In the genomic region with DNA sequence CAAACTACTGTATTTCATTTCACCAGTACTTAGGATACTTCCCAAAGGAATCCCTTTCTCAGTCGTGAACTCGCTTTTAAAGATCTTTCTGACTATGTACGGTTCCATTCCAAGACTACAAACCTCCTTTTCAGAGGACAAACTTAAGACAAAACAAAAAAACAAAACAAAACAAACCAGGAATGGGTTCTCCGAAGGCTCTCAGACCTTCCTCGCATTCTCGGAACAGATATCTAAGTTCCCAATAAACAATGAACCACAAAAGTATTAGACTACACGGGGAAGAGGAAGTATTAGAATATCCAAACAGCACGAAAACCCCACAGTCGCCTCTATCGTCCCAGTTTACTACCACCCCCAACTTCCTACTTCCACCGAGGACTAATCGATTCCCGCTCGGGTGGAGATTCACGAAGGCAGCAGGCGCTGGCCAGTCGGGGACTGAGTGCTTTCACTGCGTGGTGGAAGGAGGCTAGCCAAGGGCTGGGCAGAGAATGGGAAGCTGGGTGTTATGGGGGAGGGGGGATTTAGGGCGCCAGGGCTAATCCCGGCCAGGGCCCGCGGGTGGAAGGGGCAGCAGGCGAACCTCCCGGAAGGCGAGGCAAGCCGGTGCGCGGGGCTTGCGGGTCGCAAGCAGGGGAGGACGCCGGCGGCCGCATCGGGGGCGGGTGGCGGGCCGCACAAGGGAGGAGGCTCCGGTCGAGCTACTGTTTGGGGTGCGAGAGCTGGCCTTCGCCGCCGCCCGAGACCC, we compare ENCODE assay signal across 8 mouse cellular contexts. TPM values are rescaled to one million over a fixed set of nuclear protein-coding genes. Genes with fewer than 3 reads are reported as not detected.
DNase-seq lines count a peak whose midpoint lies in the region; ATAC-seq and TF ChIP-seq lines count a peak whose summit lies in the region.

No protein-coding gene starts in this region.

- H3K27me3 ChIP-seq in intestine, embryonic 14.5 days (replicated peaks; ENCODE audit: control insufficient read depth, insufficient read depth, low read length), result no peaks in the 10 kb centered on the region
- H3K27me3 ChIP-seq in liver, embryonic 14.5 days (ENCODE audit: control insufficient read depth, insufficient read depth, low read length), result no peaks in the 10 kb centered on the region
- no peaks in the 10 kb centered on the region for H3K27me3 ChIP-seq in myocyte (ENCODE audit: control insufficient read depth, insufficient read depth, insufficient read length)

- no peak for TF ChIP-seq POLR2A in myocyte (IDR thresholded peaks at IDR 0.05; ENCODE audit: insufficient read length, low read depth)

- H3K9me3 ChIP-seq in intestine, embryonic 14.5 days (ENCODE audit: control insufficient read depth, low read length), result no peaks in the 10 kb centered on the region
- H3K9me3 ChIP-seq in liver, embryonic 14.5 days (ENCODE audit: control insufficient read depth, low read length), result no peaks in the 10 kb centered on the region

- 2% methylated on average over 45 of the region's 45 CpGs for WGBS in intestine, embryonic 14.5 days
- 1% methylated on average over 44 of the region's 45 CpGs for WGBS in liver, embryonic 14.5 days (ENCODE audit: insufficient replicate concordance)

- TF ChIP-seq EP300 in liver, embryonic 14.5 days (IDR thresholded peaks at IDR 0.05; ENCODE audit: low read depth), result no peak

- TF ChIP-seq CTCF in liver, embryonic 14.5 days (IDR thresholded peaks at IDR 0.05; ENCODE audit: low read depth), result no peak

- peak; percentile 14 to 29 for DNase-seq in left cerebral cortex, adult 18-20 months (ENCODE audit: low spot score in 2 of 2)
- no peak for DNase-seq in left cerebral cortex, adult 11 months (ENCODE audit: low spot score)
- DNase-seq in c-Kit-negative CD71-positive TER-119-positive erythroid progenitor cells, embryonic 14.5 days (ENCODE audit: low read depth, low spot score), result peak; percentile 33
- DNase-seq in gastrocnemius, adult 8-10 months (ENCODE audit: low spot score in 2 of 2), result peak; percentile 17 to 25
- no peak for DNase-seq in intestine, embryonic 14.5 days (ENCODE audit: low spot score)
- DNase-seq in liver, embryonic 14.5 days (ENCODE audit: low read depth in 3 of 3, low spot score in 3 of 3), result peak; percentile 16 to 30 (median 29)
- peak; percentile 29 for DNase-seq in yolk sac, embryonic 10.5 days (ENCODE audit: low spot score)

- peak overlapping the region; percentile 87 for H3K4me2 ChIP-seq in intestine, embryonic 14.5 days (ENCODE audit: low read length)
- H3K4me2 ChIP-seq in liver, embryonic 14.5 days (ENCODE audit: low read depth), result peak overlapping the region; percentile 100
- peak overlapping the region; percentile 81 for H3K4me2 ChIP-seq in myocyte (ENCODE audit: low read depth)

- ATAC-seq in intestine, embryonic 14.5 days (replicated peaks; ENCODE audit: low FRiP score, low TSS enrichment, low read depth), result no peak
- peak; percentile 29 for ATAC-seq in liver, embryonic 14.5 days (ENCODE audit: insufficient read depth)

- peak overlapping the region; percentile 88 for H3K27ac ChIP-seq in intestine, embryonic 14.5 days (ENCODE audit: low read depth)
- H3K27ac ChIP-seq in liver, embryonic 14.5 days, result peak overlapping the region; percentile 53

- peak overlapping the region; percentile 31 for H3ac ChIP-seq in myocyte (ENCODE audit: control insufficient read depth, insufficient read length)

- H3K4me3 ChIP-seq in intestine, embryonic 14.5 days (ENCODE audit: low read depth, low read length), result peak overlapping the region; percentile 94
- H3K4me3 ChIP-seq in liver, embryonic 14.5 days (ENCODE audit: insufficient read depth in 1 of 2, low read depth in 2 of 2, low read length in 2 of 2), result peak overlapping the region; percentile 79 to 80
- peak overlapping the region; percentile 64 for H3K4me3 ChIP-seq in myocyte

- peaks cover 14% of the 10 kb centered on the region for H3K4me1 ChIP-seq in intestine, embryonic 14.5 days (replicated peaks; ENCODE audit: control insufficient read depth, insufficient read depth, low read length)
- H3K4me1 ChIP-seq in liver, embryonic 14.5 days (replicated peaks; ENCODE audit: control insufficient read depth in 2 of 2, insufficient read depth in 2 of 2, low read length in 1 of 2), result peaks cover 2 to 9% of the 10 kb centered on the region in 2 experiments; a peak in 2 of 4 replicates

- H3K36me3 ChIP-seq in intestine, embryonic 14.5 days (ENCODE audit: control insufficient read depth, insufficient read depth, low read length), result peaks cover 5% of the 10 kb centered on the region
- H3K36me3 ChIP-seq in liver, embryonic 14.5 days (replicated peaks; ENCODE audit: control insufficient read depth, insufficient read depth, low read depth), result no peaks in the 10 kb centered on the region
- peaks cover 2% of the 10 kb centered on the region for H3K36me3 ChIP-seq in myocyte (ENCODE audit: control insufficient read depth, insufficient read depth)

- peaks cover 4% of the 10 kb centered on the region for H3K79me2 ChIP-seq in myocyte (ENCODE audit: control insufficient read depth, insufficient read depth)

- peak overlapping the region; percentile 90 for H3K9ac ChIP-seq in intestine, embryonic 14.5 days (ENCODE audit: low read length)
- H3K9ac ChIP-seq in liver, embryonic 14.5 days (replicated peaks), result peak overlapping the region; percentile 63

TF ChIP-seq in myocyte, 11 proteins besides CTCF, POLR2A, EP300 and RAD21:
- TF ChIP-seq CEBPB (IDR thresholded peaks at IDR 0.05; ENCODE audit: insufficient read depth, poor library complexity, severe bottlenecking), result no peak
- TF ChIP-seq E2F4 (IDR thresholded peaks at IDR 0.05; ENCODE audit: insufficient read depth), result no peak
- no peak for TF ChIP-seq MYOG (IDR thresholded peaks at IDR 0.05; ENCODE audit: control insufficient read depth in 1 of 3, insufficient read depth in 1 of 3, insufficient read length in 2 of 3, low read depth in 2 of 3)
- no peak for TF ChIP-seq SRF (IDR thresholded peaks at IDR 0.05; ENCODE audit: control insufficient read depth, insufficient read length, low read depth)
- TF ChIP-seq MAX (IDR thresholded peaks at IDR 0.05; ENCODE audit: low read depth), result no peak
- no peak for TF ChIP-seq TCF3 (IDR thresholded peaks at IDR 0.05; ENCODE audit: insufficient read length, low read depth)
- TF ChIP-seq TCF12 (IDR thresholded peaks at IDR 0.05; ENCODE audit: insufficient read depth, poor library complexity, severe bottlenecking), result no peak
- TF ChIP-seq POLR2AphosphoS2 (IDR thresholded peaks at IDR 0.05; ENCODE audit: insufficient read length, low read depth), result no peak

RNA-seq across cellular contexts. Expression of a gene that starts 1.5 kb away (rescaled TPM):
- total RNA-seq in left cerebral cortex, adult 18-20 months (2021), result 10 to 100 TPM; 33.4 to 35.9 TPM
- total RNA-seq in gastrocnemius, adult 8-10 months (2022), result 10 to 100 TPM in 2 of 4 experiments, 1 to 10 TPM in 2; 8.0 to 12.4 (median 9.4) TPM
- 13.0 and 15.5 TPM in 2 replicates for polyA plus RNA-seq in intestine, embryonic 14.5 days (2014; fragmentation: Nextera tagmentation; extraction: Ambion mirVana)
- 2.0 and 2.3 TPM in 2 replicates for polyA plus RNA-seq in liver, embryonic 14.5 days (2012; rRNA removed)
- polyA plus RNA-seq in liver, embryonic 14.5 days (2014; fragmentation: Nextera tagmentation; extraction: Ambion mirVana), result 3.4 and 5.9 TPM in 2 replicates
- 5.9 TPM for polyA plus RNA-seq in myocyte (2012; fragmentation: generic; extraction: Trizol)

RNA-seq across cellular contexts. Expression of a gene that starts 44.4 kb away (rescaled TPM):
- 10 to 100 TPM; 51.1 to 52.4 TPM for total RNA-seq in left cerebral cortex, adult 18-20 months (2021)
- 10 to 100 TPM; 21.4 to 28.2 (median 25.6) TPM for total RNA-seq in gastrocnemius, adult 8-10 months (2022)
- 57.1 and 63.2 TPM in 2 replicates for polyA plus RNA-seq in intestine, embryonic 14.5 days (2014; fragmentation: Nextera tagmentation; extraction: Ambion mirVana)
- polyA plus RNA-seq in liver, embryonic 14.5 days (2012; rRNA removed), result 7.1 and 8.7 TPM in 2 replicates
- polyA plus RNA-seq in liver, embryonic 14.5 days (2014; fragmentation: Nextera tagmentation; extraction: Ambion mirVana), result 19.7 and 22.7 TPM in 2 replicates
- 15.9 TPM for polyA plus RNA-seq in myocyte (2012; fragmentation: generic; extraction: Trizol)

RNA-seq across cellular contexts. Expression of a gene that starts 54.1 kb away (rescaled TPM):
- 10 to 100 TPM; 34.9 to 36.2 TPM for total RNA-seq in left cerebral cortex, adult 18-20 months (2021)
- 10 to 100 TPM; 10.5 to 15.2 (median 11.3) TPM for total RNA-seq in gastrocnemius, adult 8-10 months (2022)
- polyA plus RNA-seq in intestine, embryonic 14.5 days (2014; fragmentation: Nextera tagmentation; extraction: Ambion mirVana), result 13.9 and 14.3 TPM in 2 replicates
- 8.2 and 9.8 TPM in 2 replicates for polyA plus RNA-seq in liver, embryonic 14.5 days (2012; rRNA removed)
- polyA plus RNA-seq in liver, embryonic 14.5 days (2014; fragmentation: Nextera tagmentation; extraction: Ambion mirVana), result 4.7 and 5.5 TPM in 2 replicates
- polyA plus RNA-seq in myocyte (2012; fragmentation: generic; extraction: Trizol), result 7.3 TPM

Comparison
In these comparisons a context has a peak if more than half of its experiments do, and no peak if none do; other contexts are left out.
1. DNase-seq: peak in left cerebral cortex, adult 18-20 months (2 of 2), c-Kit-negative CD71-positive TER-119-positive erythroid progenitor cells, embryonic 14.5 days (single experiment), gastrocnemius, adult 8-10 months (2 of 2), liver, embryonic 14.5 days (3 of 3) and yolk sac, embryonic 10.5 days (single experiment); none in left cerebral cortex, adult 11 months (single experiment) and intestine, embryonic 14.5 days (single experiment).
2. Peak in every context shown above with its lines, with median percentiles within 50 percentile points of each other: H3K4me2 ChIP-seq and H3K4me3 ChIP-seq.